Mouse (Mus musculus) liver, embryonic 16.5 days (tissue): ENCODE measurements around the gene Erich3. TPM values are rescaled to one million over a fixed set of nuclear protein-coding genes. Genes with fewer than 3 reads are reported as not detected.

Experiments
- ATAC-seq: fragments of 200-750 bp; cut with Nextera tagmentation; 2 replicates; pipeline ENCODE4 v1.8.0; 2017; ENCODE audit warnings: low read depth, mild to moderate bottlenecking, moderate number of reproducible peaks, moderate library complexity
- H3K27ac ChIP-seq: fragments of 300-500 bp; sonication (generic); 2 replicates; pipeline ENCODE4 v1.5.1; 2014; ENCODE audit warnings: mild to moderate bottlenecking, low read length
- H3K27me3 ChIP-seq: fragments of 300-500 bp; sonication (generic); 2 replicates; pipeline ENCODE4 v1.6.1; 2014; ENCODE audit warnings: low read depth, low read length, mixed read lengths; ENCODE audit not compliant: control insufficient read depth, insufficient read depth
- H3K36me3 ChIP-seq: fragments of 300-500 bp; sonication (generic); 2 replicates; pipeline ENCODE4 v1.6.1; 2014; ENCODE audit warnings: mild to moderate bottlenecking; ENCODE audit not compliant: control insufficient read depth, insufficient read depth
- H3K4me1 ChIP-seq: fragments of 300-500 bp; sonication (generic); 2 replicates; pipeline ENCODE4 v1.6.1; 2014; ENCODE audit warnings: low read depth, low read length, mixed read lengths; ENCODE audit not compliant: control insufficient read depth
- H3K4me2 ChIP-seq: fragments of 300-500 bp; sonication (generic); 2 replicates; pipeline ENCODE4 v1.6.1; 2014; ENCODE audit warnings: low read depth, low read length, mixed read lengths
- H3K4me3 ChIP-seq: fragments of 300-500 bp; sonication (generic); 2 replicates; pipeline ENCODE4 v1.5.1; 2014; ENCODE audit warnings: low read depth, mild to moderate bottlenecking, low read length
- H3K9ac ChIP-seq: fragments of 300-500 bp; sonication (generic); 2 replicates; pipeline ENCODE4 v1.6.1; 2014; ENCODE audit warnings: low read depth, low read length
- H3K9me3 ChIP-seq: fragments of 300-500 bp; sonication (generic); replicated peaks from 2 replicates; pipeline ENCODE4 v1.6.1; 2016; ENCODE audit warnings: low read length; ENCODE audit not compliant: control insufficient read depth
- WGBS: fragments of 180-500 bp; shearing (Covaris S2); extraction: QIAGEN DNeasy Blood & Tissue Kit; methylation state at CpG from one replicate; pipeline ENCODE4 v1.1.7; 2014; ENCODE audit not compliant: insufficient replicate concordance; 5-methylcytosine and 5-hydroxymethylcytosine counted together
- polyA plus RNA-seq: library from polyadenylated mRNA; unstranded; fragments of >200 nt; fragmentation: Nextera tagmentation; extraction: Ambion mirVana; gene quantifications from 2 replicates; pipeline ENCODE4 v1.2.1, GENCODE M21; 2015

The Erich3 gene
- polyA plus RNA-seq, 1 experiment from 2014 or later = not detected

DNA sequence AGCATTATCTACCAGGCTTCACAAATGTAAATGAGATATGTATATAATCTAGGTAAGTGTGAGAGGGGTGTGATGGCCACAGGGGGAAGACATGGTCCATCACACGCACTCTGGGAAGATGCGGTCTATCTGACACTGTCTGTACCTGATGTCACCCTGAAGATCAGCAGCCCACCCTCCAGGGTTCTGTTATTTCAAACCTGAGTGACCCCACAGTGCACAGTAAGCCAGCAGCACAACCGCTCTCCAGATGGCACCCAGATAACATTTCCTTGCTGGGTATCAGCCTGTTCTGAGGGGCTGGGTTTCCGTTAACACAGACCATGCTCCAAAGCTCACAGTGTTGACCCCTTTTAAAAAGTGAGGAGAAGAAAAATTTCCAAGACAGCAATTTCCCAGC is 102.7 kb downstream of the Erich3 start:
- Histone ChIP-seq H3K36me3 (no peaks in the 10 kb centered on the region), H3K9ac (no peak overlapping the region), H3K27ac (no peak overlapping the region), H3K9me3 (no peaks in the 10 kb centered on the region), H3K4me2 (no peak overlapping the region), H3K4me1 (no peaks in the 10 kb centered on the region), H3K4me3 (no peak overlapping the region), H3K27me3 (no peaks in the 10 kb centered on the region)
- no peak for ATAC-seq
- WGBS = 66% methylated on average over 4 of the region's 4 CpGs

DNA sequence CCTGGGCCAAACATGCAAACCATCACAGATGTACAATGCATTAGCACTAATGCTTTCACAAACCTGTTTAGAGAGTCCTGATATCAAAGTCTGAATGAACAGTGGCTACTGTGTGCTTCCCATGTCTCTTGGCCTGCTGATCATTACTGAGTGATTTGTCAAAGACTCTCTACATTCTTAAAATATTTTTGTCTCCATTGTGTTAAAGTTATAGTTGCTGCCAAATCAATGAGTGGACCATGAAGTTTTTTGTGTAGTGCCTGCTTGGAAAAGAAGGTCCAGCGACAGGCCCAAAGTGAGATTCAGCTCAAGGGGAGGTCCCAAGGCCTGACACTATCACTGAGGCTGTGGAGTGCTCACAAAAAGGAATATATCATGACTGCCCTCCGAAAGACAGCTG is 108.0 kb downstream of the Erich3 start:
- Histone ChIP-seq H3K36me3 (no peaks in the 10 kb centered on the region), H3K4me1 (no peaks in the 10 kb centered on the region), H3K27ac (no peak overlapping the region), H3K9me3 (no peaks in the 10 kb centered on the region), H3K4me3 (no peak overlapping the region), H3K4me2 (no peak overlapping the region), H3K9ac (no peak overlapping the region), H3K27me3 (no peaks in the 10 kb centered on the region)
- ATAC-seq = no peak
- 55% methylated on average over 2 of the region's 2 CpGs for WGBS

- no peak overlapping the region for H3K4me3 ChIP-seq
- ATAC-seq = no peak
- H3K9me3 ChIP-seq = no peaks in the 10 kb centered on the region
- H3K4me1 ChIP-seq = no peaks in the 10 kb centered on the region
- H3K9ac ChIP-seq = no peak overlapping the region
- WGBS = 47% methylated on average over 6 of the region's 6 CpGs
- H3K4me2 ChIP-seq = no peak overlapping the region
- H3K36me3 ChIP-seq = no peaks in the 10 kb centered on the region
- H3K27me3 ChIP-seq = no peaks in the 10 kb centered on the region
- H3K27ac ChIP-seq = no peak overlapping the region
Measured at GRCm38 (mm10) chr3:154778836-154779595, 115.4 kb downstream of the Erich3 start.

DNA sequence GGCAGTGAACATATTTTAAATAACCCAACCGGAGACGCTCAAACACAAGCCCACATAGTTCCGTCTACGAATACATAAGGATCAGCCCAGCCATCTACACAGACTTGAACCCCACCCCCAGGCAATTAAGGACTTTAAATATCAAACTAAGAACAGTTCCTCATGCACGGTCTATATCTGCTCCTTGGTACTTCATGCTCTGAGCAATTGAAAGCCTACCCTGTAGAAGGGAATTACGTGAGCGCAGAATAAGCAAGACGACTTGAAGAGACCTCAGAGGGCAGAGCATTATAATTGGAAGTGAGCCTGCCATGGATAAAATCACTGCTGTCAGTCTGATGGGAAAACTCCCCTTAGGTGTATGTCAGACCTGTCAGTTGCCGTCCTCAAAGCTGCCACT is 122.7 kb downstream of the Erich3 start:
- H3K9me3 ChIP-seq = no peaks in the 10 kb centered on the region
- no peaks in the 10 kb centered on the region for H3K36me3 ChIP-seq
- H3K4me1 ChIP-seq = no peaks in the 10 kb centered on the region
- no peak overlapping the region for H3K27ac ChIP-seq
- H3K27me3 ChIP-seq = no peaks in the 10 kb centered on the region
- no peak overlapping the region for H3K9ac ChIP-seq
- 81% methylated on average over 9 of the region's 9 CpGs for WGBS
- H3K4me2 ChIP-seq = no peak overlapping the region
- no peak for ATAC-seq
- no peak overlapping the region for H3K4me3 ChIP-seq

GRCm38 (mm10) chr3:154787611-154788010 is 124.0 kb downstream of the Erich3 start:
- Histone ChIP-seq H3K9ac (no peak overlapping the region), H3K4me1 (no peaks in the 10 kb centered on the region), H3K4me3 (no peak overlapping the region), H3K27me3 (no peaks in the 10 kb centered on the region), H3K36me3 (no peaks in the 10 kb centered on the region), H3K27ac (no peak overlapping the region), H3K9me3 (no peaks in the 10 kb centered on the region), H3K4me2 (no peak overlapping the region)
- 45% methylated on average over 3 of the region's 3 CpGs for WGBS
- ATAC-seq = no peak

DNA sequence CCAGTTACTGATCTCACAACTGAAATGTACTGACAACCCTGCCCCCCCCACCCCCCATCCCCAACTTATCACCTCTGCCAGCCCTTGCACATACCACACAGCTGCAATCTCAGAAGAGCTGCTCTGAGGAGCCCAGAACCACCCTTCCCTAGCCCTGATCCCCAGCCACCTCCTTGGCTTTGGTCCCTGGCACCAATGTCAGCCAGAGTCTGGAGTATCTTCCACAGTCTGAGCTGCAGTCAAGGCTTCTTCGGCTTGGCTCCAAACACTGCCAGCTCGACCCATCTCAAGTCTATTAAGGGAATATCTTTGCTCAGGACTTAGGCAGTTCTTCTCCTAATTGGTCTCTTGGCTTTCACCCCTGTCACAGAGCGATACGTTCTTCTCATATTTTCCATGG is 129.9 kb downstream of the Erich3 start:
- H3K9ac ChIP-seq = no peak overlapping the region
- 60% methylated on average over 4 of the region's 4 CpGs for WGBS
- H3K9me3 ChIP-seq = no peaks in the 10 kb centered on the region
- ATAC-seq = no peak
- H3K4me1 ChIP-seq = no peaks in the 10 kb centered on the region
- H3K27ac ChIP-seq = no peak overlapping the region
- no peaks in the 10 kb centered on the region for H3K36me3 ChIP-seq
- H3K27me3 ChIP-seq = no peaks in the 10 kb centered on the region
- H3K4me3 ChIP-seq = no peak overlapping the region
- H3K4me2 ChIP-seq = no peak overlapping the region

- Histone ChIP-seq H3K4me1 (no peaks in the 10 kb centered on the region), H3K4me2 (no peak overlapping the region), H3K9ac (no peak overlapping the region), H3K27me3 (no peaks in the 10 kb centered on the region), H3K36me3 (no peaks in the 10 kb centered on the region), H3K9me3 (no peaks in the 10 kb centered on the region), H3K27ac (no peak overlapping the region), H3K4me3 (no peak overlapping the region)
- no peak for ATAC-seq
- 65% methylated on average over 4 of the region's 4 CpGs for WGBS
Measured at GRCm38 (mm10) chr3:154798806-154799205, 135.1 kb downstream of the Erich3 start.

GRCm38 (mm10) chr3:154800454-154800853 is 136.8 kb downstream of the Erich3 start:
- WGBS = 67% methylated on average over 8 of the region's 8 CpGs
- Histone ChIP-seq H3K4me1 (no peaks in the 10 kb centered on the region), H3K9me3 (no peaks in the 10 kb centered on the region), H3K4me3 (no peak overlapping the region), H3K9ac (no peak overlapping the region), H3K27ac (no peak overlapping the region), H3K27me3 (no peaks in the 10 kb centered on the region), H3K4me2 (no peak overlapping the region), H3K36me3 (no peaks in the 10 kb centered on the region)
- no peak for ATAC-seq

- Histone ChIP-seq H3K27me3 (no peaks in the 10 kb centered on the region), H3K9me3 (no peaks in the 10 kb centered on the region), H3K27ac (no peak overlapping the region), H3K4me2 (no peak overlapping the region), H3K9ac (no peak overlapping the region), H3K36me3 (no peaks in the 10 kb centered on the region), H3K4me3 (no peak overlapping the region), H3K4me1 (no peaks in the 10 kb centered on the region)
- no peak for ATAC-seq
- WGBS = 62% methylated on average over 8 of the region's 8 CpGs
Measured at GRCm38 (mm10) chr3:154800888-154801429, 137.3 kb downstream of the Erich3 start.
